Mouse (Mus musculus) small intestine, adult 2 months (tissue): ENCODE results near the gene Tmem220.

Experiments used
- CTCF ChIP-seq: fragments of 200-500 bp; IDR thresholded peaks from 2 replicates; pipeline ENCODE4 v1.5.1; 2012; ENCODE audit warnings: low read depth, mild to moderate bottlenecking, control low read depth, inconsistent platforms, low read length, moderate library complexity, mixed read lengths; ENCODE audit not compliant: insufficient replicate concordance, insufficient read length; ENCODE audit errors: extremely low read depth
- POLR2A ChIP-seq: fragments of 200-500 bp; IDR thresholded peaks from 2 replicates; pipeline ENCODE4 v1.6.1; 2012; ENCODE audit warnings: low read depth, mild to moderate bottlenecking, control low read depth, inconsistent platforms, low read length, moderate library complexity

GRCm38 (mm10) chr11:66983422-66984164, 41.4 kb upstream of the Tmem220 start:
- TF ChIP-seq POLR2A (no peak), CTCF (no peak)
